Mouse (Mus musculus) heart, adult 18-20 months (tissue): ENCODE measurements around the gene Pde5a. TPM values are rescaled to one million over a fixed set of nuclear protein-coding genes. Genes with fewer than 3 reads are reported as not detected.

Experiments used
- DNase-seq, 2 experiments: peaks; one replicate each; pipeline ENCODE4 v3.0.0; 2021 to 2022; ENCODE audit warnings: mixed read lengths in 1 of 2
- long read RNA-seq, 2 experiments: library from polyadenylated mRNA; stranded (forward); transcript quantifications; one replicate each; pipeline ENCODE4 v2.0.0; 2021
- total RNA-seq, 2 experiments: library from RNA; stranded (reverse); gene quantifications; 2 replicates each; pipeline ENCODE4 v1.2.3; 2021

The Pde5a gene
- 1 to 10 TPM; 3.0 to 3.5 TPM for total RNA-seq
- long read RNA-seq, experiment 1: 0 reads
- long read RNA-seq, experiment 2: 0 reads

DNA sequence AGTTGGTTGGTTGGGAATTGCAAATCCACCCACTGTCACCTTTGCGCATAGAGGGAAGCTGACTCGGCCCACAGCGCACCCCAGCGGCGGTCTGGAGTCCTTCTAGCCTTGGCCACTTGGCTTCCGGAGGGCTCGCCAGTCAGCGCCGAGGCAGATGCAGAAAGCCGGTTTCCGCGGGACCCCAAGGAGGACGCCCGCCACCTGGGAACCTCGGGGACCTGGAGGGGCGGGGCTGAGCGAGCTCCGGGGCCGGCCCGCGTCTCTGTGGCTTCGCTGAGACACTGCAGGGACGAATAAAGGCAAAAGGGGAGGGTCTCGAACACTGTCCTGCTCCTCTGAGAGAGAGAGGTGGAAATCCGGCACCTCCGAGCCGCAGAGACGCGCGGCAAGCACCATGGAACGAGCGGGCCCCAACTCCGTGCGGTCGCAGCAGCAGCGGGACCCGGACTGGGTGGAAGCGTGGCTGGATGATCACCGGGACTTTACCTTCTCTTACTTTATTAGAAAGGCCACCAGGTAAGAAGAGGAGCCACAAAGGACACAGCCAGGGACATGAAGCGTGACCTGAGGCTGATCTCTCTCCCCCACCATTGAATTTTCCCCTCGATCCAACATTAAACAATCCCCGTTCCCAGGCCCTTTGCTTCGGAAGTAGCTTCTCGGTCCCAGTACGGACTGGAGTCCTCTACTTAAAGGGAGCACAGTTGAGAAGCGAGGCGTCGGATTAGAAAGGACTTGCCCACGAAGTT is at the start of gene Pde5a:
Gene Pde5a (plus strand): TSS at position 96 of the 749 bp plus-strand sequence.
- DNase-seq: peak; percentile 78 to 86

DNA sequence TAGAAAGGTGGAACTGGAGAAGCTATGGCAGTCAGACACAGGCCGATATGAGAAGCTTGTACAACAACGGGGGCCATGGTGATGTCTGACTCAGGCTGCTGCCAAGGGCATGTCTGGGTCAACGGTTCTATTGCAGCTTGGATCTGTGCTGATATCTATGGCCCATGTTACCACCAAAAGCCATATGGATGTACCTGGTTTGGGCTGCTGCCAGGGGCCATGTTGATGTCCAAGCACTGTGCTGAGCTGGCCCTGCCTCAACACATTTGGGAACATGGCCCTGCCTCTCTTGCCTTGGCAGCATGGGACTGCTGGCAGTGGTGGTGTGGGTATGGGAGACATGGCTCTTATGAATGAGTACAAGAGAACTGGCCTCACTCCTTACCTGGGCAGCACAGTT is 47.9 kb upstream of the Pde5a start:
- no peak for DNase-seq

DNA sequence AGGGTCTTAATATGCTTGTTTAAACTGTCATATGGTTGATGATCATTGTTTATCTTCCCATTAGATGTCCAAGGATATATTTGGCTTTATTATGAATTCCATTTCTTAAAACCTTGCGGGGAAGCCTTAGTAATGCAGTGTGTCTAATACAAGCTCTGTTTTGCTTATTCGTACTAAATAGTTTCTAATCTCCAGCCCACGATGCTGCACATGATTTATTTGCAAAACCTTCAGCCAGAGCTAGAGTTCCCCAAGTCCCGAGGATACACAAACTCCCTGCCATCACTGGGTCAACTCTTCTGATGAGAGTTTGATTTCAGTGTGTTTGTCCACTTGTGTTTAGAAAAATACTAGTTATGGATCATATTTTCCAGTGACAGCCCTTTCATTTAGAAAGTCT is 46.4 kb upstream of the Pde5a start:
- DNase-seq: no peak

DNA sequence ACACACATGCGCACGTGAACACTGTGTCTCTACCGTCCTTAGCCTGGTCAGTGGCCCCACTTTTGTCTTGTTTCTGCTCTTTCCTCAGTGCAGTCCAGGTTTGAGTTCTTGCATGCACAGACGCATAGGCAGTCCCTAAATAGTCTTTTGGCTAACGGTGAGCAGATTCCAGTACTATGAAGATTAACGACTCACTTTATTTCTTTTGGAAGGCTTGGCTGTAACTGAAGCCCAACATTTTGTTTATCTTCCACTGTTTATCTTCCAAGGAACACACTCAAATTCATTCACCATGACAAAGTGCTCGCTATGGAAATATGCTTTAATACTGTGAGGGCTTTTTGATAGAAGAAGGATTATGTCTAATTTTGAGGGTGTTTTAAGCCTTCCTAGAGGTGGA is 43.9 kb upstream of the Pde5a start:
- DNase-seq: peak in 1 of 2 experiments; percentile 5

DNA sequence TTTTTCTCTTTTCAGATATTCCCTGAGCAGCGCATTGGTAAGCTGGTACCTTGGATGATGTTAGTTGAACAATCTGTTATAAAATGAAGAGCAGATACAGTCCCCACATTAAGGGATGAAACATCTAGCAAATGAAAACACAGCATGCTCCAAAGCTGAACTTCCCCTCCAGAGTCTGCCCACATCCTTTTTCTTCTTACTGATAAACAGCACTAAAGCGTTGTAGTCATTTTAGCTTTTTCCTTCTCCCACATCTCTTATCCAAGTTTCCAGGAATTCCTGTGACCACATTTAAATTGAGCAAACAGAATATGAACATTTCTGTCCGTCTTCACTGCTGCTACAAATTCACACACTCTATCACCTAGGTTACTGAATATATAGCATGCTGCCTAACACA is 35.7 kb upstream of the Pde5a start:
- DNase-seq: no peak

DNA sequence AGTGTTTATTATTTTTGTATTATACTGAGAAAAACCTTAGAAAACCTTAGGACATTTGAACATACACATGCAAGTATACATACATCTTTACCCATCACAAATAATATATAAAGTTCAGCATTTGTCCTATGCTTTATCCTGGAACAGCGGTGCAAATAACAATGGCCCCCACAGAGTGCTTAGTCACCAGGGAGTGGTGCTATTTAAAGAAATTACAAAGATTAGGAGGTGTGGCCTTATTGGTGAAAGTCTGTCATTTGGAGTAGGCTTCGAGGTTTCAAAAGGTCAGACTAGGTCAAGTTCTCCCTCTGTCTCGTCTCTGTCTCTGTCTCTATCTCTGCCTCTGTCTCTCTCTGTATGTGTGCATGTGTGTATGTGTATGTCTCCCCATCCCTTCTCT is 32.9 kb upstream of the Pde5a start:
- no peak for DNase-seq

DNA sequence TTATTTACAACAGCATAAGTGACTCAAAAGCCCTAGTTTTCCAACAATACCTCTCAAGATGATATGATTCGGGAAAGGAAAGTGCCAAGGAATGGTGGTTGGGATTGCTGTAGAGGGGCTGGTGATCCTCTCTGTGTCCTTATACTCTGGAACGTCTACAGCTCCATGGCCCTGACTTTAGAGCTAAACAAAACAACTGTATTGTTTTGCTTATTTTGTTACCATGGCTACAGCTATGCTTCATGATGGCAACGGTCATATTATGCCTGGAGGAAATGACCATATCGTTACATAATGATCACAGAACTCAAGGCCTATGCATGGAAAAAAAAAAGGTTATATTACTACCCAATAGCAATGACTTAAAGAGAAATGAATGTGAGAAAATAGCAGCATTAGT is 32.1 kb upstream of the Pde5a start:
- DNase-seq: no peak

DNA sequence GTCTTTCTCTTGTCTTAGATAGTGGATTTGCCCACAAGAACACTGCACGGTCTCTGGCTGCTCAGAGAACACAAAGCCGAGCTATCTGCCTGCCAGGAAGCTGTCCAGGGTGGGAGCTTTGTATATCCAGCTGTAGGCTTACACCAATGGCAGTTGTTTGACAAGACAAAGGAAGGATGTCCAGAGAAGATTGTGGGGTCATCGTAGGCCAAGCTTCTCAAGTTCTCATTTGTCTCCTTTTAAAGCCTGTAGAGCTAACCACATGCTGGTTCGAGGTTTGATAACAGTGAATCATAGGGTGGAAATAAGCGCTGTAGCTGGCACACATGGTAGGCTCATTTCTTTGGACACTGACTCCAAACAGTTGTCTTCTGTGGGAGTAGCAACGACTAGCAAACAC is 24.5 kb upstream of the Pde5a start:
- no peak for DNase-seq

DNA sequence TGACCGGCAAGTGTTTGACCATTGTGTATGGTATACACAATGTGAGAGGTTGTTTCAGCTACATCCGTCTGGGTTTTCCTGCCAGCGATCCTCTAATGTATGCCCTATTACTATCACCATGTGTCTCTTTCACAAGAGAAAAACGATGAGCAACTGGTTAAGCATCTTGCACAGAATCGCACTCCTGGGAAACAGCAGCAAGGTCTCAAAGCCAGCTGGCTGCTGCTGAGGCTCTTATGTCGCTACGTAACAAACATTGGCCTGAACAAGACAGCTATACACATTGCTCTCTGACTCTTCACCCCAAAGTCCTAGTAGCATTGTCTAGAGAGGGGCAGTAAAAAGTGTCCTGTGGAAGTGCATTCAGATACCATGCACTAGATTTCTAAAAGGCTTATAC is 23.5 kb upstream of the Pde5a start:
- DNase-seq: no peak

DNA sequence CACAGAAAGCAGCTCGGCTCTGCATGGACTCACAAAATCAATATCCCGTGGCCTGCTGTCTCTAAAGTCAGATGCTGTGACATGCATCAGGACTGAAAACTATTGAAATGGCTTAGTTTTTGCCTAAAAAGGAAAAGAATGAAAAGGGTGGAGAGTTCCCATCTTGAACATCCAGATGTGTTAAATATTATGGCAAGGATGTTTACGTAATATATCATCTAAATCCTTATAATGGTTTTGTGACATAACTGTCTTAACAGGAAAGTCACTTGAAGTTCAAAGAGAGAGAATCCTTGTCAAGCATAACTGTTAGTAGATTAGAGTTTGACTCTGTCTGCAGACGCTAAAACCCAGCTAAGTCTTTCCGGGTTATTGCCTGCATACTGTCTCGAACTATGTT is 20.3 kb upstream of the Pde5a start:
- no peak for DNase-seq

DNA sequence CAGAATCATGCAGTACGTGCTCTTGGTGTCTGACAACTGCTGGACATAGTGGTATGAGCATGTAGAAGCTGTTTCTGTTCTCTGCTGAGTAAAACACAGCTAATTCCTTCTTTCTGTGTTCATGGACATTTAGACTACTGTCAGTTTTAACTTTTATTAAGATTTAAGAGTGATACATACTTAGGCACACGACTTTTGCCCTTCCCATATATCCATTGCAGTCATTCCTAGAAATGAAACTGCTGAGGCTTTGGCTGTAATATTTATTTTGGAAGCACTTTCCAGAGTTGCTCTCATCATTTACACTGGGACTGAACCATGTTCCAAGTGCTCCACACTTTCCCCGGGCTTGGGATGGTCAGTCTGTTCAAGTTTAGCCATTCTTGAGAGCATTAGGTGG is 18.6 kb upstream of the Pde5a start:
- DNase-seq: no peak

DNA sequence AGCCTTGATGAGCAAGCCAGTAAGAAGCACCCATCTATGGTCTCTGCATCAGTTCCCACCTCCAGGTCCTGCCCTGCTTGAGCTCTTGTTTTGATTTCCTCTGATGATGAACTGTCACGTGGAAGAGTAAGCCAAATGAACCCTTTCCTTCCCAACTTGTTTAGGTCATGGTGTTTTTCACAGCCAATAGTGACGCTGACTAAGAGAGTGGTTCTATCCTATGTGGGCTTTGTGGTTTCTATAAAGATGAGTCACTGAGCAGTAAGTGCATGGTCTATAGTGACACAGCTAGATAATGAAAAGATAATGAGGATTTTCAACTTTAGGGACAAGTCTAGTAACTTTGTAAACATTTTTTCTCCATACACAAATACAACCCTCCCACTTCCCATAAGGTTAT is 10.1 kb upstream of the Pde5a start:
- no peak for DNase-seq

DNA sequence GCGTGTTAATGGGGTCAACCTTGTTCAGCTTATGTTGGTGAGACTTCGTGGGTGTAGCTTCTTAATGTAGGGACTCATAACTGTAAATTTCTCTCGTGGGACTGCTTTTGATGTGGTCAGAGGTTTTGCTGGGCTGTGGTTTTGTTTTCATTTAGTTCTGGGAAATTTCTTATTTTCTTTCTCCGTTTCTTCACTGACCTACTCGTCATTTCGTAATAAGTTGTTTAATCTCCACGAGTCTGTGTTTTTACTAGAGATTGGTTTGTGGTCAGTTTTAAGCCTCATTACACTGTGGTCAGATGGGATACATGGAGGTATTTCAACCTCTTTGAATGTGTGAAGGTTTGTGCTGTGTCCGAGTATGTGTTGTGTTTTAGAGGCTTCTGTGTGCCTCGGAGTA is 7.2 kb upstream of the Pde5a start:
- no peak for DNase-seq

DNA sequence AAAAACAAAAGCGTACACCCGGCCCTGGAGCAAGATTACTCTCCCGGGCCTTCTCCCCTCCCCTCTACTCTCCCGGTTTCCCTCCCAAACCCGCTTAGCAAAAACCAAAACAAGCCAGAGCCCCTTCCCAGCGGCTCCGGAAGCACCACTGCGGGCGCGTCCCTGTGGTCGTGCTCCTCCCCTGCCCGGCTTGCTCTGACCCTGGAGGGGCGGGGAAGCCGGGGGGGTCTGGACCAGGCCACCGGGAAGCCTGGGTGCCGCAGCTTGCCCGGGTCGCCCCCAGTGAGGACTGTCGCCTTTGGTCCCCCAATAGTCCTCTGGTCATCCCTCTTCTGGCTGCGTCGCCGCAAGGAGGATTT is 833 bp downstream of the Pde5a start:
- peak in 1 of 2 experiments; percentile 66 for DNase-seq

DNA sequence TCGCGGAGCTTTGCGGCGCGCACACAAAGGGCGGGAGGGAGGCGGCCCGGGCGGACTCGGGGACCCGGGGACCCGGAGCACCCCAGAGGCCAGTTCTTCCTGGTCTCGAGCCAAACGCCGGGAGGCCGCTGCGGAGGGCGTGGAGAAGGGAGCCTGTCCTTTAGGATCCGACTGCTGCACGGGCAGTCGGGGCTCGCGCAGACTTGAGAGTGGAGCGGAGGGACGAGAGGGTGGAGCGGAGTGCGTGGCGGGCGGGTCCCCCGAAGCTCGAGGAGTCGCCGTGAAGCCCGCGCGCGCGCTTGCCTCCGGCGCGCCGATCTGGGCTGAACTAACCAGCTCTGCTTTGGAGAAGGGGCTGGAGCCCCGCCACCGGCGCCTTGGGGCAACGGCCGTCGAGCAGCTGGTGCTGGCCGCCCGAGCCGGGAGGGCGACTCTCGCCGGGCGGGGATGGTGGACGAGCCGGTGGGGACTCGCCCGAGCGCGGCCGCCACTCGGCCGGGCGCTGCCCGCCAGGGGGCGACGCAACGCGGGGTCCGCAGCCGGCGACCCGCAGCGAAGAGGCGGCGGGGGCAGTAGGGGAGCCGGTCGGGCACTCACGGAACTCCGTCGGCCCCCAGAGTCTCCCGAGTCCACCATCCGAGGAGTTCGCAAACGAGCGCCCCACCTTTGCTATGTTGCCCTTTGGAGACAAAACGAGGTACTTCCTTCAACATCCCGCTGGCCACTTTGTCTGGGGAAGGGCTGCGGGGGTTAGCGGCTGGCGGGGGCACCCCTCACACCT is 1.4 kb downstream of the Pde5a start:
- peak; percentile 76 to 85 for DNase-seq

DNA sequence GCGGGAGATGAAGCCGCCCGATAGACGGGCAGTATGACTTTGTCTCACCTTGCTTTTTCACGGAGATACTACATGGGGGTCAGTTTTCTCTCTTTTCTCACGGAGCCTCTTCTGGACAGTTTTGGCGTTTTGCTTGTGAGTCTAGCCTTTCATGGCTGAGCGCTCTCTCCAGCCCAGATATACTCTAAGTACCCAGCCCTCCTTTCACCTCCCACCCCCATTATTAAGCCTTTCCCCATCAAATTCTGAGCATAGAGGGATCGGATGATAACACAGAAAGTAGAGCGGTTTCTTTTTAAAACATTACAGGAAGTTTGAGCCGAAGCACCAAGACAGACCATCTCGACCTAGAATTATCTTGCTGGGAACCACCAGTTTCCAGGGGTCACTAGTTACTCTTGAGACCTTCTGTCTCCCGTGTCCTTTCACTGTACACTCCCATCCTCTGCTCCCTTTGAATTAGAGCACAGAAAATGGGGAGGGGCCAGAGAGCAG is 2.0 kb downstream of the Pde5a start:
- peak in 1 of 2 experiments; percentile 12 for DNase-seq

DNA sequence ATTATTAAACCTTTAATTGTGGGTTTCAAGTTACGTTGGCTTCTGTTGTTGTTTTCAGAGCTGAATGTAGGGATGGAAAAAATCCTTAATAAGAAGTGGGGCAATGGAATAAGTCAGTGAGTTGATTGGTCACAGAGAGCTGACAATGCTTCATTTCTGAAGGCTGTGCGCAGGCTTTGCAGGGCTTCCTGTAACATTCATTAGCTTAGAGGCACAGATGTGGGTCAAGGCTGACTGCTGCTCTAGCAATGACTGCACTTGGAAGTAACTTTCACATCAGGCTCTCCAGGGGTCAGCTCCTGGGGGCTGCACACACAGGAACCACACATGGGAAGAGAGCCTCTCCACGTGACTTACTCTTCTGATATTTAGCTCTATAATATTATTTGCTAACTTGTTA is 5.1 kb downstream of the Pde5a start:
- no peak for DNase-seq

DNA sequence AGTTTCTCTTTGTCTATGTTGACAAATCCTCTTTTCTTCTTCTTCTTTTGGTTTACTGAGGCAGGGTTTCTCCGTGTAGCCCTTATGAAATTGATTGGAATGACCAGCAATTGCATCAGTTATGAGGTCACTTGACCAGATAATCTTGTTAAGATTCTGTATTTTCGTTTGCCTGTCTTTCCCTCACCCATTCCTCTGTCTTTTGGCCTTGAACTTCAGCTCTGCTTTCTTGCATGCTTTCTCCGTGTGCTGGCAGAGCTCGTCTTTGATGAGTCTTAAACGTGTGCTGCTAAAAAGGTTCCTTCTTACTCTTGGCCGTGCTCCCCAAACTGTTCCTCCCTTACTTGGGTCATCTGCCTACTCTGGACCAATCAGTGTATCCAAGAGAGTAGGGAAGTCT is 5.6 kb downstream of the Pde5a start:
- no peak for DNase-seq

DNA sequence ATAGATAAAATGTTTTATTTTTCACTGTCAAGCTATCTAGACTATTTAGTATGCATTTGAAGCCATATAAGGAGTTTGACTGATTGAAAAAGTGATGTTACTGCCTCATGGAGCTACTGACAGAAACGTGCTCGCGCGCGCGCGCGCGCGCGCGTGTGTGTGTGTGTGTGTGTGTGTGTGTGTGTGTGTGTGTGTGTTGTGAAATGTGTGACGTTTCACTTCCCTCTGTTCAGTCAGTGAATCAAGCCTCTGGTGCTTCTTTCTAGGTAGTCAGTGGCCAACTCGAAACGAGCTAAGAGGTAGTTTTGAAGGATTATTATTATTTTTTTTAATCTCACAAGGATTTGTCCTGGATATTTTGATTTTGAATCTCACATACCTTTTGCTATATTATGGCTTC is 10.7 kb downstream of the Pde5a start:
- DNase-seq: no peak

DNA sequence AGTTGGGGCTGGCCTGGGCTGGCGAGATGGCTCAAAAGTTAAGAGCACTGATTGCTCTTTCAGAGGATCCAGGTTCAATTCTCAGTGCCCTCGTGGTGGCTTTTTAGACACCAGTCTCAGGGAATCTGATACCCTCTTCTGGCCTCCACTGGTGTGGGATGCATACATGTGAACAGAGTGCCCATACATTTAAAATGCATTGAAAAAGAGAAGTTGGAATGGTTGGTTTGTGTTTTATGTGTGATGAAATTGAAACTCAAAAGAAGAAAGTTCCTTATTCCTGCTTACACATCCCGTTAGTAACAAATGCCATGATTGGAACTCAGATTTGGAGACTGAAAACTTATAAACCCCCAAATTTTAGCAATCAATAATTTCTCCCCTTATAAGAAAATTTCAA is 15.5 kb downstream of the Pde5a start:
- DNase-seq: no peak

DNA sequence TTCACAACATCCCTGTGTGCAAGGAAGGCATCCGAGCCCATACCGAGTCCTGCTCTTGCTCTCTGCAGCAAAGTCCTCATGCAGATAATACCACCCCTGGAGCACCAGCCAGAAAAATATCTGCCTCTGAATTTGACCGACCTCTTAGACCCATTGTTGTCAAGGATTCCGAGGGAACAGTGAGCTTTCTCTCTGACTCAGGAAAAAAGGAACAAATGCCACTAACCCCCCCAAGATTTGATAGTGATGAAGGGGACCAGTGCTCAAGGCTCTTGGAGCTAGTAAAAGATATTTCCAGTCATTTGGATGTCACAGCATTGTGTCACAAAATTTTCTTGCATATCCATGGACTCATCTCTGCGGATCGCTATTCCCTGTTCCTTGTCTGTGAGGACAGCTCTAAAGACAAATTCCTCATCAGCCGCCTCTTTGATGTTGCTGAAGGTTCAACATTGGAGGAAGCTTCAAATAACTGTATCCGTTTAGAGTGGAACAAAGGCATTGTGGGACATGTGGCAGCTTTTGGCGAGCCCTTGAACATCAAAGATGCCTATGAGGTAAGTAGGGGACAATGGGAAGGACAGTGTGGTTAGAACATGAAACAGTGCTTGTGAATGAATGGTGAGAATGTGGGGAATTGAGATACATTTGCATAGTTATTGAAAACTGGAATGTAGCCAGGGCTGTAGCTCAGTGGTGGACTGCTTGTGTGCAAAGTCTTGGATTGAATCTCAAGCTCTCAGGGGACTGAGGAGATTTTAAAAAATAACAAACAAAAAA is 19.4 kb downstream of the Pde5a start:
- DNase-seq: no peak

DNA sequence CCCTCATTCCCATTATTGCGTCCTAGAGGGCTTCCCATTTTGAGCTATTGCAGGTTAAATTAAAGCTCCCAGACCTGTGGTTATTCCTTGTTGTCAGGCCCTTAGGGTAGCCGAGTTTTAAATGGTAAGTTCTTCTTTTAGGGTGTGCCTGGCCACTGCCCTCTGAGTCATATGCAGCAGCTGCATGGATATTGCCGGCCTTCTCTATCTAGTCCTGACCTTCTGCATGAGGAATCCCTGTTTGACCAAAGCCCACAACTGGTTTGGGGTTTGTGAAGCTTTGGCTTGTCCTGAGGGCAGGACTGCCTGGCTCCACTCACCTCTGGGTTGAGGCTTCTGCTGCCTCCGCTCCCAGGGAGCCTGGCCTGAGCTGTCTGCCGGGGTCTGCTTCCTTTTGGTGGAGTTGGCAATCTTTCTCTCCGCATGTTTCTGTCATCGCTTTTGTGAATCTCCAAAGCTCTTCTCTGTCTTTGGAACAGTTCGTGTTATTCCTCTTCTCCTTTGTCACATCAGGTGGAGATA is 34.6 kb downstream of the Pde5a start:
- DNase-seq: no peak

DNA sequence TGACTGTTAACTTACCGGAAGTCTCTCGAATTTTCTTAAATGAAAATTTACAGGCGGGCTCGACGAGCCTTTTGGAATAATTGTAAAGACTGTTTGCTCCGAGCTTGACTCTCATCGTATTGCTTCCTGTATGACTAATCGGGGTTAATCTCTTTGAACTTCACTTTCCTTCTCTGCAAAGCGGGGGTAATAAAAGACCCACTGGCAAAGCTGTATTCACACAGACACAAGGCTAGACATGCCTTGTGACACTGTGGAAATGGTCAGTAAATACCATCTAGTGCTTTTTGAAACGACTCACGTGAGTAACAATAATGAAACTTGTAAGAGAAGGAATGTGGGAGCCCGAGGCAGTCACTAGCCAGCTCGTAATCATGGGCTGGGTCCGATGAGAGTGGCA is 35.0 kb downstream of the Pde5a start:
- DNase-seq: no peak
